Mouse (Mus musculus): ENCODE measurements around the gene Gja6. TPM values are rescaled to one million over a fixed set of nuclear protein-coding genes. Genes with fewer than 3 reads are reported as not detected.

The Gja6 gene
- total and polyA plus RNA-seq, 2 experiments from 2014 or later = 0.25 to 1.6 TPM

DNA sequence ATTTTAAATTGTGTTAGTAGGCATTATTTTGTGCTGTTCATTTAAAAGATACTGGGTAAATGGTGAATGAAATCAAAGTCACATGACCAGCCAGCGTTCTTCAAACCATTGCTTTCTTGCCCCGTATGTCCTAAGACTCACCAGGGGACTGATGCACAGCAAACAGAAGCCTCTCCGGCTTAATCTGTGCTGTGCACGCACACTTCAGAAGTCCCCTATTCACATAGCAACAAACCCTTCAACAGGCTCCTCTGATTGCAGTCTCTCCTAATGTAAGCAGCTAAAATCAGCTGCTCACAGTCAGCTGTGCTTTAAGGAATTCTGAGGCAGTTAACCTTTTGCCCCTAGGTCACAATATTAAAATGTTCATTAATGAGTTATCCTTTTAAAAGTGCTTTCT is 41.8 kb downstream of the Gja6 start:
- no peak overlapping the region for H3K4me2 ChIP-seq (ENCODE audit: low read depth, low read length)
- ATAC-seq = no peak
- no peaks in the 10 kb centered on the region for H3K4me1 ChIP-seq (ENCODE audit: insufficient read depth, low read length)
- DNase-seq (ENCODE audit: low spot score) = no peak
- no peaks in the 10 kb centered on the region for H3K36me3 ChIP-seq (ENCODE audit: insufficient read depth, low read length)
- H3K4me3 ChIP-seq (ENCODE audit: low read length) = no peak overlapping the region
- no peak overlapping the region for H3K9ac ChIP-seq (replicated peaks; ENCODE audit: low read length)
- no peak for TF ChIP-seq CTCF (IDR thresholded peaks at IDR 0.05; ENCODE audit: low read depth)
- WGBS = 60% methylated on average over 4 of the region's 4 CpGs
- no peak overlapping the region for H3K27ac ChIP-seq
- no peaks in the 10 kb centered on the region for H3K9me3 ChIP-seq (ENCODE audit: low read length)
- peaks cover 4% of the 10 kb centered on the region; the same call in 1 of the 2 replicates for H3K27me3 ChIP-seq (ENCODE audit: insufficient read depth, low read length)

DNA sequence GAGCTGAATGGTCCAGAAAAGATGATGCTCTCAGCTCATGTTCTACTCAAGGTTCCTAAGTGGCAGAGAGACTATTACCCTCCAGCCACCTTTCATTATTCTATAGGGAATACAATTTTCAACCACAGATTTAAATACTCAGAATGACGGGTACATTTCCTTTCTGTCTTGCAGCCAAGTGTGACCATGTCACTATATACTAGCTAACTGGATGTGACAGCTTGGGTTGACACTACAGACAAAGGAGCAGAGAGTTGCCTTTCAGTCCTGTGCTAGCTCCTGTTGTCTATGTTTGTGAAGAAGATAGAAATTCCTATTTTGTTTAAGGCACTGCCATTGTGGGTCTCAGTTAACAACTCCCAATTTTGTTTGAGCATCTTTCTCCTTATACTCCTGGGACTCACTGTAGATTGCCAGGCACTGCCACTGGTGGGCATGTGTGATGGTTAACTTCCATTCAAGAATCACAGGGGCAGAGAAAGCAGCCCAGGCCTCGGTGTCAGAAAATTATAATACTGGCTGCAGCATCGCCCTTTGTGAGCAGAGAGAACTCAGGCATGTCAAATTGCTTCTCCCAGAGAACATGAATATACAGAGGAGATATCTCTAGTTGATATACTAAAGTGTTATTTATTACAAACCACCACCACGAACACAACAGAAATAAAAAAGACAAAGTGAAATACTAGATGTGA is 43.0 kb downstream of the Gja6 start:
- no peak overlapping the region for H3K4me3 ChIP-seq (ENCODE audit: low read length)
- peaks cover 4% of the 10 kb centered on the region; the same call in 1 of the 2 replicates for H3K27me3 ChIP-seq (ENCODE audit: insufficient read depth, low read length)
- H3K36me3 ChIP-seq (ENCODE audit: insufficient read depth, low read length) = no peaks in the 10 kb centered on the region
- DNase-seq (ENCODE audit: low spot score) (peak; percentile 18), ATAC-seq (no peak)
- WGBS = 48% methylated on average over 4 of the region's 4 CpGs
- H3K4me2 ChIP-seq (ENCODE audit: low read depth, low read length) = no peak overlapping the region
- no peak overlapping the region for H3K27ac ChIP-seq
- H3K4me1 ChIP-seq (ENCODE audit: insufficient read depth, low read length) = no peaks in the 10 kb centered on the region
- TF ChIP-seq CTCF (IDR thresholded peaks at IDR 0.05; ENCODE audit: low read depth) = no peak
- no peak overlapping the region for H3K9ac ChIP-seq (replicated peaks; ENCODE audit: low read length)
- H3K9me3 ChIP-seq (ENCODE audit: low read length) = no peaks in the 10 kb centered on the region

Other genes starting within 250 kb of the Gja6 start
- gene Ppef1, start 171.3 kb downstream of the Gja6 start, total RNA-seq (2014; rRNA removed) = 0.89 and 3.6 TPM in 2 replicates
- gene Ppef1, start 171.3 kb downstream of the Gja6 start, polyA plus RNA-seq (2015; fragmentation: Nextera tagmentation; extraction: Ambion mirVana) = 2.9 and 3.7 TPM in 2 replicates
- gene Rs1, start 139.0 kb downstream of the Gja6 start, total RNA-seq (2014; rRNA removed) = not detected in 2 replicates
- gene Rs1, start 139.0 kb downstream of the Gja6 start, polyA plus RNA-seq (2015; fragmentation: Nextera tagmentation; extraction: Ambion mirVana) = 0.04 TPM in 1 of 2 replicates, not detected in the other
- gene Cdkl5, start 87.7 kb upstream of the Gja6 start, total RNA-seq (2014; rRNA removed) = 17.0 and 17.9 TPM in 2 replicates
- gene Cdkl5, start 87.7 kb upstream of the Gja6 start, polyA plus RNA-seq (2015; fragmentation: Nextera tagmentation; extraction: Ambion mirVana) = 3.6 and 4.1 TPM in 2 replicates
- 3.7 and 7.0 TPM in 2 replicates for gene Scml2, start 210.1 kb upstream of the Gja6 start, total RNA-seq (2014; rRNA removed)
- 1.5 and 1.7 TPM in 2 replicates for gene Scml2, start 210.1 kb upstream of the Gja6 start, polyA plus RNA-seq (2015; fragmentation: Nextera tagmentation; extraction: Ambion mirVana)

All from hindbrain, postnatal 0 days (tissue).